Mouse (Mus musculus) gastrocnemius, postnatal 10 days (tissue): ENCODE data around the gene Tmem135. TPM values are rescaled to one million over a fixed set of nuclear protein-coding genes. Genes with fewer than 3 reads are reported as not detected.
A peak's percentile ranks its signal among the peaks of the same experiment; 100 is the strongest.

Source experiments
- DNase-seq: peaks from one replicate; pipeline ENCODE4 v3.0.0; 2021; ENCODE audit warnings: mixed read lengths
- total RNA-seq, 2 experiments: library from RNA; stranded (reverse); gene quantifications; 2 replicates each; pipeline ENCODE4 v1.2.3; 2021

Tmem135 gene
- total RNA-seq, 2 experiments from 2014 or later, result 20.4 to 24.6 TPM

DNA sequence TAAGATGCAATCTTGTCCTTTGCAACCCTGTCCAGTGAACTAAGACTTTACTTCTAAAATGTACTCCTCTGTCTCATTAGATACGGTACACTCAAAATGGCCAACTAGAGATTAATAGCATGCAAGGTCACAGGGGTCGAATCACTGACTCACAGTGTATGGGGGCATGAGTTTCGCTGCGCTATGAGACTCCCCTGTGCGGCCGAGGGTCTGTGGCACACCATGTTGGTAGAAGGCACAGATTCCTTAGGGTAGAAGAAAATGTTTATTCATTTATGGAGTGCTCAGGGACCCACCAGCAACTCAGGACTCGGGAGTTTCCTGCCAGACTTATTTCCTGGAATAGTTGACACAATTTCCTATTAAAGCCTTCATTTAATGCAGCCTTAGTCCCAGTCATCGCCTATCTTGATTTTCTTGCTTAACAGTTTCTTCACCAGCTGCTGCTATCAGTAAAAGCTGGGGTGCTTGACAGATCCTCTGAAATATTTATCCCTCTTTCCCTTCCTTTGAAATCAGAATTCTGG is 14.2 kb upstream of the Tmem135 start:
- DNase-seq, result no peak

DNA sequence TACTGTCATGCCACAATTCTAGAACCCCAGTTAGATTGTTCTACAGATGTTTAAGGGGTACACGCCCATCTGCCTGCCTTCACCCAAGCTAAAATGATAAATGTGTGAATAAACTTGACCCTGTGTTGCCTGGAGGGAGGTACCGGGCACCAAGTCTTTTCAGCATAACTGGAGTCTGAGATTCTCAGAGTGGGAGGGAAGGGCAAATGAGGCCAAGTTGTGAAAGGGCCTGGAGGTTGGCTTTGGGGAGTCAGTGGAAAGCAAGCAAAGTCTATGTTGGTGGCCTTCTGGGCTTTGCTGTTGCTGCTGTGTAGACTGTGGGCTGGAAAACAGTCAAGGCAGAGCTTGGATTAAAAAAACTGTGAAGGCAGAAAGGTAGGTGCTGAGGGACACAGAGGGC is 13.7 kb upstream of the Tmem135 start:
- no peak for DNase-seq

- DNase-seq, result no peak
Observed at GRCm38 (mm10) chr7:89416027-89416426, 12.0 kb upstream of the Tmem135 start.

DNA sequence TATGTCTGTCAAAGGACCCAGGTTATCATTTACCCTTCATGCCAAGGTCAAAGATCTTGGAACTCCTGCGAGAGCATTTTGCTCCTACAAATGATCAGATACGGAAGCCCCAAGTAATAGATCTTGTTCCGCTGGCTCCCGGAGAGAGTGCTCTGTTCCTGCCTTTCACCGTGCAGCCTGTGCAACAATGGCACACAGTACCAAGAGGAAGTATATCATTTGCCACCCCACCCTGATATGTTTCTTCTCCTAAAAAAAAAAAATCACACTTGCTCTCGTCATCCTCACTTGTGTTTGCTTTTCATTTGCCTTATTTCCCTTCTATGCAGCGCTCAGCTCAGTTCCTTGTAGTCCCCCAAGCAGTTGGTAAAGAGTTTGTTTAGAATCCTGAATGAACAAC is 8.1 kb upstream of the Tmem135 start:
- no peak for DNase-seq

- DNase-seq, result no peak
Observed at GRCm38 (mm10) chr7:89411346-89411745, 7.3 kb upstream of the Tmem135 start.

DNA sequence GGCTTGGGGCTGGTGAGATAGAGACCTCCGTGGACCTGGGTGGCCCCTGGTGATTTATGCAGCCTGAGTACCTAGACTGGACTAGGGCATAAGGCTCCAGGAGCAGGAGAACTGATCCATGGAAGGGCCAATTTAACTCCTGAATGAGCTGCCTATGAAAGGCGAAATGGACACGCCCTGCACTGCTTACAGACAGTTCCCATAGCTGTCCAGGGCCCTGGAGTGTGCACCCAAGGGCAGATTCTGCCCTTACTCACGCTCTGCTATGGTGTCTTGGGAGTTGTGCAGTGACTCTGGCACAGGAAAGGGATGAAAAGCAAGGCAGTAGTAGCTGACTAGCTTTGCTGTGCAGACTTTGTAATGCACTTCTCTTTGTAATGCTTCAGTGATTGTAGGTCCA is 6.3 kb upstream of the Tmem135 start:
- DNase-seq, result no peak

GRCm38 (mm10) chr7:89407006-89407940 is 3.3 kb upstream of the Tmem135 start:
- no peak for DNase-seq

DNA sequence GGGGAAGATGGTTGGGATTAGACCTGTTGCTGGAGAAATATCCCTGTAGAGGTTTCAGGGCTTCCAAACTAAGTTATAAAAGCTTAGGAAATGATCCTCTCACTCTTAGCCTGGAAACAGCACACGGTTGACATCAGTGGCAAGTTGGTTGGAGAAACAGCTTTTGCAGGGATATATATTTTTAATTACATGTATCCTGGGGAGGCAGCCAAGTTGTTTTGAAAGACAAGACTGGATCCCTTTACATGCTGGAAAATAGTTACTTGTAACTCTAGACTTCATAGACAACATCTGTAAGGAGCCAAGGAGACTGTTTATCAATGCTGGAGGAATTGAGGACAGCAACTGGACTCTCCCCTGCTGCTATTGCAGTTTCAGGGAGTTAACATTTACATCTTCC is 2.0 kb upstream of the Tmem135 start:
- no peak for DNase-seq

- DNase-seq, result peak; percentile 39
Observed at GRCm38 (mm10) chr7:89404734-89405440, 865 bp upstream of the Tmem135 start.

- DNase-seq, result peak; percentile 70
Observed at GRCm38 (mm10) chr7:89403053-89403972, 709 bp downstream of the Tmem135 start.

GRCm38 (mm10) chr7:89401936-89402335 is 2.1 kb downstream of the Tmem135 start:
- DNase-seq, result no peak

- no peak for DNase-seq
Observed at GRCm38 (mm10) chr7:89401136-89401858, 2.7 kb downstream of the Tmem135 start.

- no peak for DNase-seq
Observed at GRCm38 (mm10) chr7:89400721-89401120, 3.3 kb downstream of the Tmem135 start.

GRCm38 (mm10) chr7:89397837-89398534 is 6.0 kb downstream of the Tmem135 start:
- no peak for DNase-seq

DNA sequence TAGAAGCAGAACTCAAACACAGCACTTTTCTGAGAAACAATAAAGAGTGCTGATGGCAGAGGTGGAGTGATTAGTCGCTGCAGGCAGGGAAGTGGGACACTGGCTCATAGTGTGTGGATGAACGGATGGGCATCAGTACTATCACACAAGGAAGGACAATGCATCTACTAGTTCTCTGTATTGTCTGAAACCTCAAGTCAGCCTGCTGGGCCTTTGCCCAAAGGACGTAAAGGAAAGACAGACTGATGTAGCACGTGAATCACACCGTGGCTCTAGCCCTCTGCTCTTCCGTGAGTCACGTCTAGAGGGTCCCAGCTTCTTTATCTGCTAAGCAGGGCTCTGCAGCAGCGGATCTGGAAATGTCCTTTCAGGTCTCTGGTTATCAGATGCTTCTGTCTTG is 7.6 kb downstream of the Tmem135 start:
- no peak for DNase-seq

GRCm38 (mm10) chr7:89395399-89395798 is 8.6 kb downstream of the Tmem135 start:
- DNase-seq, result no peak

DNA sequence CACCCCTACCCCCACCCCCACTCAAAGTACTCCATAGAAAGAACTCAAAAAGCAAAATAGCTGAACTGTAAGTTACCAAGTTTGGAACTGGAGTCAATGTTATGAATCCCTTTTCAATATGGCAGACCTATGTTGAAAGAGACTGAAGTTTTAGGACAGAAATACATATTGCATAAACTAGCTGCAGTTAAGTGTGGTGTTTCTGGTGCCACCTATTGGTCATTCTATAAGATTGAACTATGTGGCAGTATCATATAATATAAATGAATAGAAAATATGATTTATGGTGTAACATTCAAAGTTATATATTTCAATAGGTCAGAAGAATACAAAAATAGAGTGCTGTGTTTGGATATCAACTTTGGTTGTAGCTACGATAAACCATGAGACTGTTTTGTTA is 11.2 kb downstream of the Tmem135 start:
- no peak for DNase-seq

DNA sequence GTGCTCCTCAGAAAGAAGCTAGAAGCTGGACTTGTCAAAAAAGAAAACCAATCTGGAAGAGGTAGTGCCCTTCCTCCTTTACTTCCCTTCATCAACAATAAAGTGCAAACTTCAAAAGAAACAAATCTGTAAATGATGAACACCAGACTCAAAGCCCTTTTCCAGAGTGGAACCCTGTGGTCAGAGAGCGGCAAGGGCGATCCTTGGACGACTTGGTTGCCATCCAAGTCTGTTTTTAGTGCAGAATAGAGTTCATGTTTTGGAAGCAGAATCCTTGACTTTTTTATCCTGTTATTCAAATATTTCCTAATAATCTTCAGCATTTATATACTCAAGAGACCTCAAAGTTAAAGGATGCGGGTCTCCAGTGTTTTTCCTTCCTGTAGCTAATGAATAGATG is 11.6 kb downstream of the Tmem135 start:
- no peak for DNase-seq

DNA sequence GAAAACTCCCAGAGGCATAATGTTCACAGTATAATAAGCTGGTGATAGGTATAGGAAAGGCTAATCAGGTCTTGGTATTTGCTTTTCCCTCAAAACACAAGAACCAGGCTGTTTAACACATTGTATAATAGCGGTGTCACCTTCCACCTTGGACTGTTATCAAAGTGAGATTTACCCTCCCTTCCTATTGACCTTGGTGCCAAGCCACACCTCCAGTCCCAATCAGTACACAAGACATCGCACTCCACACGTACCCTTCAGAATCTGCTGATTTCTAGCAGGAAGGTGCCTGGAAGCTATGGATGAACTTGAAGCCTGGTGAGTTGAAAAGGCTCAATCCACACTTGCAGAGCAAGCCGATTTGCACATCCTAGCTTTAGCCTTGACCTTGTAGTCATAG is 12.2 kb downstream of the Tmem135 start:
- DNase-seq, result no peak

- DNase-seq, result no peak
Observed at GRCm38 (mm10) chr7:89391281-89391680, 12.7 kb downstream of the Tmem135 start.

DNA sequence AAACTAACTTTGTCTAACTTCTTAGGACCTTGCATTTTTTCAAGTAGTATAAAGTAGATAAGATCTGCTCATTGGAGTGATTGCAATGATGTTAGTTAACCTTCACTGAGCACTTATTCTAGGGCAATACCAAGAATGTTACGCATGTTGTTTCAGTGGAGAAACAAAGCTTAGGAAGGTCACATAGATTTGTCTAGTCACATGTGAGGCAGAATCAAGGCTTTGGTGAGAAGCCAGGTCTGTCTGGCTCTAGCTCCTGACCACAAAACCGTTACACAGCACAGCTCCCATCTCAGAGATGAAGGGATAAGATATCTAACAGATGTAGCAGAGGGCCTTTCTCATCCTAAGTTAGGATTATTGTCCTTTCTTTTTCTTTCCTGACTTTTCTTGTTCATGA is 13.4 kb downstream of the Tmem135 start:
- no peak for DNase-seq
